Comparison of ENCODE assay signal across 7 mouse cellular contexts in genomic region chr11:69990850-69991691, GRCm38 (mm10). TPM values are rescaled to one million over a fixed set of nuclear protein-coding genes. Genes with fewer than 3 reads are reported as not detected.
DNase-seq lines count a peak whose midpoint lies in the region; ATAC-seq lines count a peak whose summit lies in the region.

Gene Gabarap (plus strand): TSS chr11:69991143.

- no peaks in the 10 kb centered on the region for H3K9me3 ChIP-seq in embryonic facial prominence, embryonic 12.5 days
- no peaks in the 10 kb centered on the region for H3K9me3 ChIP-seq in limb, embryonic 11.5 days (ENCODE audit: control insufficient read depth, low read length)
- H3K9me3 ChIP-seq in midbrain, embryonic 14.5 days (ENCODE audit: control insufficient read depth, low read length) = no peaks in the 10 kb centered on the region

- H3K9ac ChIP-seq in embryonic facial prominence, embryonic 12.5 days = peak within 1 kb of the TSS; percentile 87
- H3K9ac ChIP-seq in limb, embryonic 11.5 days (ENCODE audit: low read length) = peak within 1 kb of the TSS; percentile 84
- H3K9ac ChIP-seq in midbrain, embryonic 14.5 days (replicated peaks; ENCODE audit: low read length) = peak within 1 kb of the TSS; percentile 82

- peak within 1 kb of the TSS; percentile 66 for H3K4me2 ChIP-seq in embryonic facial prominence, embryonic 12.5 days (replicated peaks)
- peak within 1 kb of the TSS; percentile 55 for H3K4me2 ChIP-seq in limb, embryonic 11.5 days (ENCODE audit: low read depth, severe bottlenecking)
- H3K4me2 ChIP-seq in midbrain, embryonic 14.5 days (ENCODE audit: low read length) = peak within 1 kb of the TSS; percentile 87

- H3K36me3 ChIP-seq in embryonic facial prominence, embryonic 12.5 days = peaks cover 58% of the 10 kb centered on the region
- H3K36me3 ChIP-seq in limb, embryonic 11.5 days (ENCODE audit: control insufficient read depth, insufficient read depth, low read length) = peaks cover 26% of the 10 kb centered on the region
- H3K36me3 ChIP-seq in midbrain, embryonic 14.5 days (ENCODE audit: control insufficient read depth, insufficient read depth, low read length) = peaks cover 61% of the 10 kb centered on the region

- peak; percentile 96 for DNase-seq in adrenal gland, postnatal 25 days
- peak; percentile 100 for DNase-seq in heart, adult 11 months
- peak; percentile 97 for DNase-seq in kidney, adult 18-20 months
- DNase-seq in limb, embryonic 11.5 days (ENCODE audit: low spot score) = peak; percentile 95
- peak; percentile 98 for DNase-seq in midbrain, embryonic 14.5 days
- DNase-seq in spleen, adult 18-20 months = peak; percentile 91 to 93

- H3K4me1 ChIP-seq in embryonic facial prominence, embryonic 12.5 days = peaks cover 8% of the 10 kb centered on the region
- H3K4me1 ChIP-seq in limb, embryonic 11.5 days (ENCODE audit: control insufficient read depth, insufficient read depth, low read length) = peaks cover 4% of the 10 kb centered on the region; the same call in 1 of the 2 replicates
- H3K4me1 ChIP-seq in midbrain, embryonic 14.5 days (ENCODE audit: control insufficient read depth, insufficient read depth, low read length) = peaks cover 10% of the 10 kb centered on the region

- H3K4me3 ChIP-seq in embryonic facial prominence, embryonic 12.5 days = peak within 1 kb of the TSS; percentile 77
- peak within 1 kb of the TSS; percentile 82 for H3K4me3 ChIP-seq in limb, embryonic 11.5 days (ENCODE audit: low read depth, low read length)
- peak within 1 kb of the TSS; percentile 79 for H3K4me3 ChIP-seq in midbrain, embryonic 14.5 days (replicated peaks; ENCODE audit: low read depth, low read length)

- ATAC-seq in embryonic facial prominence, embryonic 12.5 days (ENCODE audit: insufficient number of reproducible peaks, insufficient read depth, low FRiP score, low TSS enrichment) = peak; percentile 58
- peak; percentile 45 for ATAC-seq in limb, embryonic 11.5 days (ENCODE audit: insufficient number of reproducible peaks, low FRiP score, low TSS enrichment, low read depth)
- peak; percentile 74 for ATAC-seq in midbrain, embryonic 14.5 days (ENCODE audit: low FRiP score, low TSS enrichment)

- peak within 1 kb of the TSS; percentile 88 for H3K27ac ChIP-seq in embryonic facial prominence, embryonic 12.5 days
- H3K27ac ChIP-seq in limb, embryonic 11.5 days (replicated peaks; ENCODE audit: low read depth, low read length) = peak within 1 kb of the TSS; percentile 84
- peak within 1 kb of the TSS; percentile 89 for H3K27ac ChIP-seq in midbrain, embryonic 14.5 days (replicated peaks; ENCODE audit: low read depth, low read length)

- no peaks in the 10 kb centered on the region for H3K27me3 ChIP-seq in embryonic facial prominence, embryonic 12.5 days
- H3K27me3 ChIP-seq in limb, embryonic 11.5 days (ENCODE audit: control insufficient read depth, insufficient read depth, low read length) = no peaks in the 10 kb centered on the region
- H3K27me3 ChIP-seq in midbrain, embryonic 14.5 days (ENCODE audit: control insufficient read depth, insufficient read depth, low read length) = no peaks in the 10 kb centered on the region

- WGBS in embryonic facial prominence, embryonic 12.5 days = under 1% methylated on average over 40 of the region's 40 CpGs
- WGBS in limb, embryonic 11.5 days = under 1% methylated on average over 38 of the region's 40 CpGs
- under 1% methylated on average over 40 of the region's 40 CpGs for WGBS in midbrain, embryonic 14.5 days

RNA-seq across cellular contexts. Expression of gene Gabarap, which starts in this region (rescaled TPM):
- 406 and 407 TPM in 2 replicates for total RNA-seq in adrenal gland, postnatal 25 days (2021)
- polyA plus RNA-seq in embryonic facial prominence, embryonic 12.5 days (2016; fragmentation: Nextera tagmentation; extraction: Ambion mirVana) = 463 and 471 TPM in 2 replicates
- 397 and 432 TPM in 2 replicates for polyA plus RNA-seq in limb, embryonic 11.5 days (2014; fragmentation: Nextera tagmentation; extraction: Ambion mirVana)
- 616 and 626 TPM in 2 replicates for polyA plus RNA-seq in midbrain, embryonic 14.5 days (2014; fragmentation: Nextera tagmentation; extraction: Ambion mirVana)

Comparison
In these comparisons a context has a peak if more than half of its experiments do, and no peak if none do; other contexts are left out.
1. Peak in every context shown above with its lines: DNase-seq, ATAC-seq, H3K4me3 ChIP-seq and H3K27ac ChIP-seq.